Mouse (Mus musculus): ENCODE measurements around the gene Rad51d.
A peak's percentile ranks its signal among the peaks of the same experiment; 100 is the strongest.
"Not testable (repeated sequence)": the region's sequence is repeated elsewhere in the genome, so short reads cannot be mapped to it uniquely, and the experiment has no call there.

Rad51d gene

DNA sequence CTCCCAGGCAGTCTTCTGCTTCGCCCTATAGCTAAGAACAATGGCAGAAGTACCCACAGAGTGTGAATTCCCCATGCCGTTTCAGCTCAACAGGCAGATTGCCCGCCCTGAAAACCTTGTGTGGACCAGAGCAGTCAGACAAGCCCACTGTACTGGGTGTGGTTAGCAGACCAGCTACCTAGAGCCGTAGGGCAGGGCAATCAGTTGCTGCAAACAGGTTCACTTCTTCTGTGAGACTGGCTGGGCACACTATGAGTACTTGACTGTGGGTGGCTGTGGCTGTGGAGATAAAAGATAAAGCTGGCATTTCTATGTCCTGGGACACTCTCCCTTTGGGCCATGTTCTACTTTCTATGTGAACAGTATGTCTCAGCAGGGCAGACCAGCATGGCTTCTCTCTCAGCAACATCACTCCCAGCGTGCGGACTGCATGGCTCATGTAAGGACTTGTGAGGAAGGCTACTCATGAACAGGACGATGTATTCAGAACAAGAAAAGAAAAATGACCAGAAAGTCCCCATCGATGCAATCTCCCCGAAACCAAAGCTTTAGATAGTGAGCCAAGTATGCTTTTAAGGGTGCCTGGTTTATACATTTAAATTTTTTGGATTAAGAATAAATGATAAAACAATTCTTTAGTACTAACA, 35.0 kb downstream of the Rad51d start:
- DNase-seq (ENCODE audit: low read depth) = no peak

DNA sequence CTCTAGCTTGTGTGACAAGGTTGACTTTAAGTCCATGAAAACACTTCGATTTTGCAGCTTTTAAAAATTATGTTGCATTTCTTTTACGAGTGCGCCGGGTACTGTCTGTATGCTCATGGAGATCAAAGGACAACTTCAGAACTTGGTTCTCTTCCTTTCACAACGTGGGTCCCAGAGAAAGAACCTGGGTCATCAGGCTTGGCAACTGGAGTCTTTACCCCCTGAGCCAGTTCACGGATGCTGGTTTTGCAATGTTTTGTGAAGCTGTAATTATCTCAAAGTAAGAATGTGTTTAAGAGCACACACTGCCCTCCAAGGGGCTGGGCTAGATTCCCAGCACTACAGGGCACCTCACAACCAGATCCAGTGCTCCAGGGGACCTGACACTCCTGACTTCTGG, 36.3 kb downstream of the Rad51d start:
- no peak for DNase-seq (ENCODE audit: low read depth)

DNA sequence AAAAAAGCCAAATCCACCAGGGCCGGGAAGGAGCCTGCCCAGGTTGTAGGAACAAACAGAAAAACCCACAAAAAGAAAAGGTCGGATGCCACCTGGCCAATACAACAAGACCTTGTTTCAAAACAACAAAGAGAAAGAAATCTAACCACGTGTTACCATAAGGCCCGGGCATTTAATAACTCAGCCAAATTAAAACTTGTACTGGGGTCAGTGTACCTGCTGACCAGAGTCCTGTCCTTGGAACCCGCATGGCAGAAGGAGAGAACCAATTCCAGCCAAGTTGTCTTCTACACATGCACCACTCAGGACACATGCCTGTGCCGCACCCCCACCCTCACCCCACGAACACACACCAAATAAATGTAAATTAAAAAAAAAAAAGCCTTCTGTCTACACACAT, 37.5 kb downstream of the Rad51d start:
- DNase-seq (ENCODE audit: low read depth) = no peak

DNA sequence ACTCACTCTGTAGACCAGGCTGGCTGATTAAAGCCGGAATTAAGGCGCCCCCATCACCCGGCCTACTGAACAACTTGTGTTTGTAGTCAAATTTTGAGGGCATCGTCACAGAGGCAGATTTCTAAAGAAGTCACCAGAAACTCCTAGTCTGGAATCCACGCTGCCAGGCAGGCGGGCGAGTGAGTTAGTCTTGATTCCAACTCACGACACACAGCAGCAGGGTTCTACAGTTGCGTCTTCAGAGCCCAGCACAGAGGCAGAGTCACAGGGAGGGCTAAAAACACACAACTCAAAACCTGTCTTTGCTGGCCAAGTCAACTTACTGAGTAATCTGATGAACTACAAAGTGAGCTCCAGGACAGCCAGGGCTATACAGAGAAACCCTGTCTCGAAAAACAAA, 37.9 kb downstream of the Rad51d start:
- DNase-seq (ENCODE audit: low read depth) = no peak

DNA sequence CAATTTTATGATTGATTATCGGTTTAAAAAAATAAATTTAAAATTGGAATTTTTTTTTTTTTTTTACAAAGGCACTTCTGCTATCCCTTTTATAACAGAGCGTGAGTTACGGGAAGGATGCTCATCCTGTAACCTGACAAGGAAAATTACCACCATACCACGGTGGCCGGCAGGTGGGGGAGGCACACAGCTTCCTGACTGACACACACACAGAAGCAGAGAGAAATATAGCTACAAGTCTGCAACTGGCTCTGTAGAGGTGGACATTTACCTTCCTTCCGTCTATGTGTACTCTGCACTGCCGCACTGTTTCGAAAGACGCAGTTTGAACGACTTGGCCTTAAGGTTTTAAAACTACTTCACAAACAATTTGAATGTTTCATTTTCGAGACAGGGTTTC, 38.3 kb downstream of the Rad51d start:
- DNase-seq (ENCODE audit: low read depth) = no peak

DNA sequence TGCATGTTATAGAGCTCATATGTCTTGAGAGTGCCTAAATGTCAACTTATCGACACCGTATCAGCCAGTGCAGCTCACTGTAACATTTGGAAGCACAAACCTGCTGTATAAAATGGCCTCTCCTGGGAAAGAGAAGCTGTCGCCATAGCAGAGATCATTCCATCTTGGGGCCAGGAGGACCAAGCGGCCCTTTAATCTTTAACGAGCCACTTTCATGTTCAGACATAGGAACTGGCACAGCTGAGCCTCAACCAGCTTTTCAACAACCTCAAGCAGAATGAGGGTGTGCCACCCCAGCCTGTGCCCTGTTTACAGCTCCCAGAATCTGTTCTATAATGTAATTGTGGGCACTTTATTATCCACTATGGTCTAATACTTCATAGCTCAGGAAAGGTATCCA, 40.2 kb downstream of the Rad51d start:
- no peak for DNase-seq (ENCODE audit: low read depth)

DNA sequence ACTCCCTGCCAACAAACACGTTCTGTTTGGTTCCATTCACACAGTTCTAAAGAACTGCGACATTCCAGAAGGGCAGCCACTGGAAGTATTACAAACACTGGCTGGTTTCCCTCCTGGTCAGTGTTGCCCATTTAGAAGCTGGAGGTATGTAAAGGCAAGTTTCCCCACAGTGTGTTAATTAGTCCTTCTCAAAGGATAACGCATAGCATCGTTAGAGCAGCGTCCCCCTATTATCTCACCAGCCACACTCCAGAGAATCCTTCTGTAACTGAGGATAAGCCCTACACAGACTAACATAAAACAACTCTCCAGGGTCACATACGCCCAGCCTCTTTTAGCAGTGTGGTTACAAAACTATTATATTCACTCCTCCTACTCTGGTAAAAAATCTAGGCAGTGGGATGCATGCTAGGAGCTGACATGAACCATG, 42.8 kb downstream of the Rad51d start:
- no peak for DNase-seq (ENCODE audit: low read depth)

DNA sequence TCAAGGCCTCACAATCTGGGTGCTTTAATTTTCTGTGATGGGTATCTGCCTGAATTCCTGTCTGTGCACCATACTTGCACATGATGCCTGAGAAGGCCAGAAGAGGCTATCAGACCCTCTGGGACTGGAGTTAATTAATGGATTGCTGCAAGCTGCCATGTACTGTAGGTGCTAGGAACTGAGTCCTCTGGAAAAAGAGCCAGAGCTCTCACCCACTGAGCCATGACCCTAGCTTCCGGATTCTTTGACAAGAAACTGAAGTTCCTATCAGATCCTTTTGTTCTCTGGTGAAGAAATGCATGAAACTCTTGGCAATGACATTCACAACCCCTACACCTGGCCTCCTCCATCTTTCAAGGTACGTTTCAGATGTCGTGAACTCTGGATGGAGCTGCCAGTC, 43.5 kb downstream of the Rad51d start:
- no peak for DNase-seq (ENCODE audit: low read depth)

DNA sequence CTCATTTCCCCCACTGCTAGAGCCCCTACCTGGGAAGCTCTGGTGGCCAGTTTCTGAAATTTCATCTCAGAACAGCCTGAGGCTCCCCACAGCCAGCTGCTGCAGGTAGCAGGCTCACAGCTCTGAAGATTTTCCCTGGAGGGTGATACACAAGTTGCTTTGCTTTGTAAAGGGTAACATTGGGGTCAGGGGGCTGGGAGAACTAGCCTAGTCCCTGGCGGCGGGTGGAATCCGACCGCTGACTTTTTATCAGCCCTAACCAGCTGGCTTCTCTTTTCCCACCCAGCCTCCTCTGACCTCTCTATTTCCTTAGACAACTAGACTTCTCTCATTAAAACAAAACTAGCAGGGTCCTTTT, 44.4 kb downstream of the Rad51d start:
- peak; percentile 74 for DNase-seq (ENCODE audit: low read depth)

DNA sequence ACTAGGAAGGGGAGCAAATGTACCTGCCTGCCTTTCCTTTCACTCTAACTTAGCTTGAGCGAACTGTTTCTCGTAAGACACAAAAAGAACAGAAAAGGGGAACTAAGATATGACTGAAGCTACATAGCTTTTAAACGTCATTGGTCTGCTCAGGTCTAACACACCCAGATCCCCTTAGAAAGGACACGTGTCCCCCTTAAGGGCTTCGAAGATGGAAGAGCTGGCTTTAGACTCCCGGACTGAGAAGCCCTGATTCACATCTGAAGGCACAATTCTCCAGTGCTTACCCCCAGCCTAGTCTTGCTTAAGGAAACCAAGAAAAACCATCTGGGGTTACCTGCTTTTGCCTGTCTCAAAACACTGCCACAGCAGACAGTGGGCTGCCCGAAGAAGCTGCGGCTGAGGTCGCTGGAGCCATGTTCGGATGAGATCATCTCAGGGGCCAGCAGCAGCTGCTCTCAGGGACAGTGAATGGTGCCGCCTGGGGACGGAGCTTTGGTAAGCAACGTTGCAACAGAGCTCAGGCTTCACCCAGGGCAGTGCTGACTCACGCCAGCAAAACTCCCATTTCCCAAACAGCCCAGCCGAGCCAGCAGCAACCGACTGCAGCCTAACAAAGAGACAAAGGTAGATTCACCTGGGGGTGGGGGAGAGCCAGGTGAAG, 44.9 kb downstream of the Rad51d start:
- peak; percentile 89 for DNase-seq (ENCODE audit: low read depth)

DNA sequence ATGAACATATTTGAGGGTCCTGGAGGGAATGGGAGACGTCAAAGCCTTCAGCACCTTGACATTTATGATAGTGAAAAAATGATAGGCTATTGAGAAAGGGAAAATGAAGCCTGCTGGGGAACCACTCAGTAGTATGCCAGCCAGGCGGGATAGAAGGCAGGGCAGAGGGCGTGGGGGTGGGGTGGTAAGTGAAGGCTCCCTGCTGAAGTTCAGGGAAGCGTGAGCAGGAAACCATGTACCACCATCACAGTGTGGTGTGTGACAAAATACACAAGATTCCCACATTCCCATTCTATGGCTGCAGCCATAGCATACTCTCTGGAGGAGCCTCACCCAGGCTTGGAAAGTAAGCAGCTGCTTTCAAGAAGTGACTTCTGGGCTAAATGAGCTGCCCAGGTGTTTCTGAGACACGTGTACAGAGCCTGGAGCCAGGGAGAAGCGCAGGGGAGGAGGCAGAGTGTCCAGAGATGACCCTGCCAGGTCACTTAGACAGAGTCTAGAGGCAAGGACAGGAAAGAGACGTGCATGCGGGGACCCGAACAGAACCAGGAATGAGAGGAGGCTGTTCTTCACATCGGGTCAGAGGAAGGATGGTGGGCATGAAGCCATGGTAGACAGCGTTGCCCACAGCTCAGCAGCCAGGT, 45.5 kb downstream of the Rad51d start:
- no peak for DNase-seq (ENCODE audit: low read depth)

DNA sequence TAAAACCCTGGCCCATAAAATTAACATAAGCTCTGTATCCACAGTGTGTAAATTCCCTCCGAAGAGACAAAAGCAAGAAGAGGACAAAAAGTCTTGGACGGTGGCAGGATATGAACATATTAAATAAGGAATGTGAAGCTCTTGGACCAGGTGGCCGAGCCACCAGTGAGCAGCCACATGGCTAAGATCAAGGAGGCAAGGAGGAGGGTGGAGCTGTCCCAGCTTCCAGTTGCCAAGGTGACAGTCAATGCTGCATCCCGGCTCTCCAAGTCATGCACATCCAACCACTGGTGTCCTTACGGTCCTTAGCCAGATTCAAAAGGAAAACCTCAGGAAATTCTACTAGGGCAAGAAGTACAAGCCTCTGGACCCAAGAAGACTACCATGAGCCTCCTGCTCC, 51.9 kb downstream of the Rad51d start:
- no peak for DNase-seq (ENCODE audit: low read depth)

DNA sequence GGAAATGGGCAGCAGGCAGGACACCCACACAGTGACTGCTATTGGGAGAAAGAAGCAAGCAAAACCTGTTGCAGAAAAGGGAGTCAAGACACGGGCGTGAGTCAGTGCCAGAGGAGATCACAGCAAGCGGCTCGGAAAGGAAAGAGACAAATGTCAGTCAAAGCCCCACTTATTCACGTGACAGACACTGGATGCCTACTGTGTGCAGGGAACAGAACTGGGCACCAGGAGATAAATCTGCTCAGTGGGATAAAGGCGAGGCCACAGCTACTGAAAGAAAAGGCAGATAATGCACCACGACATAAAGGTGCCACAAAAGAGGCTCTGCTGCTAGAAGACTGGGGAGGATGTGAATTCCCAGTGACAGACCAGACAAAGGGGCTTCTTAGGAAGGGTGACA, 52.6 kb downstream of the Rad51d start:
- no peak for DNase-seq (ENCODE audit: low read depth)

DNA sequence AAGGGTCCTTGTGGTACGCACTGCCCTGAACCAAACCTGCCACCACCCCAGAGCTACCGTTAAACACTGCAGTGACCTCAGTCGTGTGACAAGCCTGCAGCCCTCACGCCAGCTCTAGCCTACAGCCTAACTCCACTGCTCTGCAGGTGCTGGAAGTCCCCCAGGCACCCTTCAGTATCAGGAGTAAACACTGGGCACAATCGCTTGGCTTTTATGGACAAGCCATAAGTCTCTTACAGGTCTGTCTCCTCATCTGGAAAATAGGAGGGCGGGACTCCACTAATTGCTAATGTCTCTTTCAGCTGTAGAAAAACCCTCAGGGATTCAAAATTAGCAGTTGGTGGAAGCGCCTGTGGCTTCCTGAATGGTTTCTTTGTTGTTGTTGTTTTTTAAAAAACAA, 53.2 kb downstream of the Rad51d start:
- no peak for DNase-seq (ENCODE audit: low read depth)

DNA sequence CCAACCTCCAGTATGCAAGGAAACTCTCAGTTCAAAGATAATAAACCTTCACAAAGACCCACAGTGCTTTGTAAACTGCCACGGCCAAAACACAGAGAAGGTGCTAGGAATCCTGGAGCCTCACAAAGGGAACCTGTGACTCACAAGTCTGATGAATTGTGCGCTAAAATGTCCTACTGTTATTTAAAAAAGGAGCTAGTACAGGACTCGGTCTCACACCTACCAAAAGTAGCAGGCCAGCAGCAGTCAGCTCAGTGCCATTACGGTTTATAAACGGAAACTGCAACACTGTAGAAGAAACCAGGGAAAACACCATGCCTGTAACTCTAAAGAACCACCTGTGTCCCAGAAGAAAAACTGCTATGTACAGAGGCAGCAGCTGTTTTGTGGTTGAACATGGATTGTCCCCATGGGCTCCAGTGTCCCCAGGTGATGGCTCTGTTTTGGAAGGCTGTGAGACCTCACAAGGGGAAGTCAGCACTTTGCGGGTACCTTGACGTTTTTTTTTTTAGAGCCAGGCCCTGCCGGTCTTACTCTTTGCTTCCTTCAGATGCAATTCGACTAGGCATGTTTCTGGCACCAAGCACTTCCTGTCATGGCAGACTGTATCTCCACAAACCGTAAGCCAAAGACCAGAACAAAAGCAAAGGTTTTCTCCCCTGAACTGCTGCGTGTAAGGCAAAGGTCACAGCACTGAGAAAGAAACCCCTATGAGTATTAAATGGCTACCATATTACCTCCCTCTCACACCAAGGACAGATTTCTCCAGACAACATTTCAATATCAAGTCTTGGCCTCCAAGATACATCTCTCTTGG, 54.6 kb downstream of the Rad51d start:
- DNase-seq (ENCODE audit: low read depth) = no peak

DNA sequence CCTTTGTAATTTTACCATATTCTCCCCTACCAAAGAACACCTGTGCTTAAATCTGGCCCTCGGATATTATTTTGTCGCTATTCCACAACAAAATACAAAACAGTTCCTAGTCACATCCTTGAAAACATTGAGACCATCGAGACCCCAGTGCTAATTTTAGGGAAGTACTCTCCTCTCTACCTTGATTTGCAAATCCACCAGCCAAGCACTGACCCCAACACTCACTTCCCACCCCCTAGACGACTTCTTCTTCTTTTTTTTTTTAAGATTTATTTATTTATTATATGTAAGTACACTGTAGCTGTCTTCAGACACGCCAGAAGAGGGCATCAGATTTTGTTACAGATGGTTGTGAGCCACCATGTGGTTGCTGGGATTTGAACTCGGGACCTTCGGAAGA, 56.1 kb downstream of the Rad51d start:
- DNase-seq (ENCODE audit: low read depth) = not testable (repeated sequence)

DNA sequence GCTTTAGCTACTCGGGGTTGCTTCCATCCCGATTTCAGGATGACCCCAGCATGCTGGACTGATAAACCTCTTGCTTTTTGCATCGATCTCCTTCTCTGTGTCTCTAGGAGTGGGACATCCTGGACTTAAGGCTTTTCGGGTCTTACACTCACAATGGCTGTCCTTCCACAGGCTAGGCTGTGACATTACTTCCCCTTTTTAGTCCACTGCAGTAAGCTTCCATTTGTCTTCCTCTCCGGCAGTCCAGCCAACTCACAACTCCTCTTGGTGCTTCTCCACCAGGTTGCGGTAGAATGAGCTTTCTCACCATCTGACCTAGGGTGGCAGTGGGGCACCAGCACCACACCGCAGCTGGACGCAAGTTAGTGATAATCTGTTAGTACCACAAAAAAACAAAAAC, 56.5 kb downstream of the Rad51d start:
- peak; percentile 46 for DNase-seq (ENCODE audit: low read depth)

DNA sequence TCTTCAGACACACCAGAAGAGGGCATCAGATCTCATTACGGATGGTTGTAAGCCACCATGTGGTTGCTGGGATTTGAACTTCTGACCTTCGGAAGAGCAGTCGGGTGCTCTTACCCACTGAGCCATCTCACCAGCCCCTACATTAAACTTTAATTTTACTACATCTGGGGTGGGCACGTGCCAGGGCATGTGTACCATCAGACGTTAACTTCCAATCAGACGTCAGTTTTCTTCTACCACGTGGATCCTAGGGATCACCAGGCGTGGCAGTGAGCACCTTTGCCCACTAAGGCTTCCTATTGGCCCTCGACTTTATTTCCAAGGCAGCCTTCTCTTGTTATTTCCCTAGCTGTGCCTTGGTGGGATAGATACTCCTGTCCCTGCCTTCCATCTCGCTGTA, 58.0 kb downstream of the Rad51d start:
- not testable (repeated sequence) for DNase-seq (ENCODE audit: low read depth)

DNA sequence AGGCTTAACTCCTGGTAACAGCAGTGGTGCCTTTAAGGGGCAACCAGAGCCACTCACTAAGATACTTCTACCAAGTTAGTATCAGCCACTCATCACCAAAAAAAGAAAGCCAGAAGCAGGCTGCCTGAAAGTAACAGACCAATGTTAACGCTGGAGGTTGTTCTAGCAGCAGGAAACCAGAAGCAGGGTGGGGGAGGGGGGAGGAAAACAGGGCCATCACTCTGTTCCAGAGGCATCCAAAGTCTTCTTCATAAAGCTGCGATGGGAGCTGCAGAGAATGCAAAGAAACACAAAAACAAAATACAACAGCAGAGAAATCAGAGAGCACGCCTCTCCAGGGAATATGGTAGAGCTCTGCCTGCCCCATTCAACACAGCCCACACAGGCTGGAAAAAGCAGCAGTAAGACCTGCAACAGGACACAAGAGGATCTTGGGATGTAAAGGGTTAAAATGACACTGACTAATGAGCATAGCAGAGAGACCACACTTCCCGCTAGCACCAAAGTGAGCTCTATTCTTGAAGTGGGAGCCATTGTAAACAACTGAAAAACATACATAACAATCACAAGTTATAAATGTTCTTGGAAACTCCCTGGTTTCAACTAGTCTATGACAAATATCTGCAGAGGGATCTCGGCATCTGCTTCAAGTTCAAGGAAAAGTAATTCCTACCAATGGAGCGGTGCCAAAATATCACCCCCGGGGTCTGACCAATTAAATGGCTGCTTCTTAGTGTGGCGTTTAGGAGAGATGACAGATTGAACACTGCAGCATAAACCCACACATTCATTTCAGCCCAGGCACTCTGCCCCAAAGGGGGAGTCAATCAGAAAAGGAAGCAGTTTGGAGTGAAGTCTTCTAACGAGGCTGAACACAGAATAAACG, 59.2 kb downstream of the Rad51d start:
- no peak for DNase-seq (ENCODE audit: low read depth)

DNA sequence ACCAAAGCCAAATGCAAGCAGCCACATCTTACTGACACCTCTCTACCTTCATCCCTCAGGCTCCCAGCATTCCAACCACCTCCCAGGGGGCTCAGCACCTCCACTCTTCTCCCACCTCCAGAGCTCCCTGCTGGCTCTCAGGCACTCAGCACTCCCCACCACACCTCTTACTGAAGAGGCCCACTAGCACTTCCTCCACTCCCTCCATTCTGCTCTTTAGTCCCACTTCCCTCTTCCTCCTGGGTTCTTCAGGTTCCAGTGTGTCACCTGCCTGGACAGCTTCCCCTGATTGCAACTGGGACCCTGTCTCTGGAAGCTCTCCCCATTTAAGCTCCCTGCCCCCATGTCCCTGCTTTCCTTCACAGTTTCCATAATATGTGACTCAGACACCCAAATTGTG, 63.6 kb downstream of the Rad51d start:
- no peak for DNase-seq (ENCODE audit: low read depth)

All from 416B (cell line).